Mouse (Mus musculus) liver, adult 10 weeks (tissue): Measurements from ENCODE around the gene Ilvbl. TPM values are rescaled to one million over a fixed set of nuclear protein-coding genes. Genes with fewer than 3 reads are reported as not detected.

Experiments used
- polyA plus RNA-seq: library from polyadenylated mRNA; stranded (reverse); fragments of 350-450 nt; fragmentation: Illumina TruSeq; extraction: RNeasy Lipid Tissue Mini Kit (QIAGEN cat#74804); gene quantifications from one replicate; pipeline ENCODE4 v1.2.3, GENCODE M21; 2014; ENCODE audit warnings: low read depth, low replicate concordance

Ilvbl gene
- polyA plus RNA-seq: 7.7 TPM

DNA sequence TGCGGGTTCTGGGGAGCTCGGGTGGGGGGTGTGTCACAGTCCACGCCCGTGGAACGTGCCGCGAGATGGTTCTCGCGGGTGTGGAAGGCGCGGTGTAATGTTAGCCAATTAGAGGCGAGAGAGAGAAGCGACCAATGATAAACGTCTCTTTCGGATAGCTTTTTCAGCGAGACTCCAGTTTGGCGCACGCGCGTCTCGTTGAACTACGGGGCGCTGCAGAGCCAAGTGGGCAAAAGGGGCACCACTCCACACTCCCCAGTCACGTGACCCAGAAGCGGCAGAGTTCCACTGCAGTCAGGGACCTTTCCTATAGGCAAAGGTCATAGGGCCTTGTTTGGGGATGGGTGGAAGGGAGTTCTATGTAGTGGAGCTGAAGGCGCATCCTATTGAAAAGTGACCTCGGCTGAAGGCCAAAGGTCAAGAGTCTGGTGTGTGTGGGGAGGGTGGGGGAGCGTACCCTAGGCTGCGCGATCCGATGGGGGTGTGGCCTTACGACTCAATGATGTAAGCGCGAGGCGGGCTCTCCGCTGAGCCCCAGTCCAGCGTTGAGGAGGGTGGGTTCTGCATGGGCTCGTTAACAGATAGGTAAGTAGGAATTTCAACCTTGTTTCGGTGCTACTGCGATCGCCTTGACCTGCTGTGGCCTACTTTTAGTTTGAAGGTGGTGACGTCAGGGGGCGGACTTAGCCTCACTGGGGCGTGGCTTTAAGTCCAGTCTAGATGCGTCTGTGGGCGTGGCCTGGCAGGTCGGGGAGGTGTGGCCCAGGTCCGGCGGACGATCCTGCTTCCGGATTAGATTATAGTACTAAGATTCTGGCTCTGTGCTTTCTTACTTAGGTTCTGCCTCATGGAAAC lies at the start of gene Ilvbl:
TSS of gene Ilvbl (plus strand) at position 97 of the 855 bp plus-strand sequence.

GRCm38 (mm10) chr10:78591406-78592328 lies 17.5 kb downstream of the Ilvbl start, which contains the start of gene Syde1:
Syde1 (minus strand) TSS chr10:78591964.

GRCm38 (mm10) chr10:78617974-78618373 lies 43.8 kb downstream of the Ilvbl start, which contains the start of gene Olfr1357:
Olfr1357 (minus strand) TSS chr10:78618074.

Other genes with a start within 250 kb of the Ilvbl start
- 30.5 TPM for gene Agpat3, start 221.9 kb upstream of the Ilvbl start, polyA plus RNA-seq
- 19.2 TPM for gene Rrp1, start 161.3 kb upstream of the Ilvbl start, polyA plus RNA-seq
- gene Cstb, start 148.7 kb upstream of the Ilvbl start, polyA plus RNA-seq: 33.1 TPM
- gene Pdxk, start 109.4 kb upstream of the Ilvbl start, polyA plus RNA-seq: 8.0 TPM
- not detected for gene Olfr1358, start 56.9 kb upstream of the Ilvbl start, polyA plus RNA-seq
- 0.58 TPM for gene Syde1, start 17.6 kb downstream of the Ilvbl start, polyA plus RNA-seq
- gene Olfr1357, start 43.7 kb downstream of the Ilvbl start, polyA plus RNA-seq: not detected
- not detected for gene Casp14, start 143.9 kb downstream of the Ilvbl start, polyA plus RNA-seq
- not detected for gene Ccdc105, start 178.7 kb downstream of the Ilvbl start, polyA plus RNA-seq
- gene Slc1a6, start 206.2 kb downstream of the Ilvbl start, polyA plus RNA-seq: not detected